Mouse (Mus musculus): ENCODE measurements around the gene Grid1.

DNA sequence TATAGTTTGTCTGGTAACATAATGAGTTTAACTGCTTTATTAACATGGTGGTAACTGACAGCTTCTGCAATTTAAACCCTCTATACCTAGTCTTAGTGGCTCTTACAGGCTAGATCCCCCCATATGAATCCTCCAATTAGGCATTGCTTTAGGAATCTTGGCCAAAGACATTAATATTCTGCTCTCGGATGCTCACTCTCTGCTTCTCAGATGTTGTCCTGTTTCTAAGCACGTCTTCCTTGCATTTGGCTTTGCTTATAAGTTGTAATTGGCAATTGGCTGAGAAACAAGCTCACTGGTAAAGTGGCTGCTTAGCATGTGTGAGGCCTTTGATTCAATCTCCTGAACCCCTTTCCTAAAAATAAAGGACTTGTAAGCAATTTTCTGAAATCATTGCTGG, 610.4 kb downstream of the Grid1 start:
- TF ChIP-seq CTCF (IDR thresholded peaks at IDR 0.05): no peak
- no peak for TF ChIP-seq EP300 (IDR thresholded peaks at IDR 0.05)

All from lung, postnatal 0 days (tissue).